Mouse (Mus musculus) megakaryocyte, embryonic 14.5 days (primary cell): Measurements from ENCODE around the gene Il18bp.

Experiments
- FLI1 ChIP-seq: IDR thresholded peaks from 2 replicates; pipeline ENCODE4 v1.6.1; 2012; ENCODE audit warnings: low read length, inconsistent platforms, mixed read lengths
- GATA1 ChIP-seq: IDR thresholded peaks from 3 replicates; pipeline ENCODE4 v1.6.1; 2012; ENCODE audit warnings: mixed read lengths, low read length, inconsistent platforms, borderline replicate concordance

DNA sequence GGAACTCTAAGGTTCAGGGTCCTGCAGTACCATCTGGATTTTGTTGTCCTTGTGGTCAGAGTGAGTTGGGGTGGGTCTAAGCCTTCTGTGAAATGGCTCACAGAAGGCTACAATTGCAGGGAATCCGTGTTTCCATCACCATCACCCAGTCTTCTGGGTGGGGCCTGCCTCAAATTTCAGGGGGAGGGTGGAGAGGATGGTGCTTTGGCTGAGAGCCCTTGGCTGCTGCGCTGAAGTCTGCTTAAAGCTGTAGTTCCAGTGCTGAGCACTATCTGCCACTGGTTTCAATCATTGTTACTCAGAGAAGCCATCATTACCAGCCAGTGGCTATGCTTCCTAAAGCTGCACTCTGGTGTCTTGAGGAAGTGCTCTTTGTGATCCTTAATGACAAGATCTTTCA, 44.0 kb downstream of the Il18bp start:
- no peak for TF ChIP-seq GATA1
- no peak for TF ChIP-seq FLI1
